Mouse (Mus musculus): ENCODE measurements around the gene Bicdl2. TPM values are rescaled to one million over a fixed set of nuclear protein-coding genes. Genes with fewer than 3 reads are reported as not detected.
A peak's percentile ranks its signal among the peaks of the same experiment; 100 is the strongest.

Bicdl2 gene
- polyA plus RNA-seq, 1 experiment from 2014 or later = 0.37 TPM

DNA sequence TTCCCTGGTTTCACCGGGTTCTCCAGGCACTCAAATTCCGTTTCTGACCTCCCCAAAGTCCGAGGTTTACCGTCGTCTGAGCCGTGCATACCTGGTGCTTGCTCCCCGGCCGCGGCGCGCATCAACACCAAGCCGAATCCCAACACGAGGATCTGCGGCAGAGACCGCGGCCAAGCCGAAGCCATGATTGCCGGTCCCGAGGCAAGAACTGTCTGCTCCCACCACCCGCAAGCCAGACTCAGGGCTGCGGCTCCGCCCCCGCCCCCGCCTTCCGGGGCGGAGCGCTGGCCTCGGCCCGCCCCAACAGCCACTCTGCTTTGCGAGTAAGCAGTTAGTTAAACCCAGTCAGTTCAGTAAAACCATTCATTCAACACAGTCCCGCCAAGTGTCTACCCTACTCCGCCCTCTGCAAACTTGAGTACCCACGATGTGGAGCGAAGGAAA is 17.0 kb downstream of the Bicdl2 start, which contains the start of gene Tnfrsf12a:
TSS of gene Tnfrsf12a (minus strand) at position 233 of the 444 bp plus-strand sequence.
- Histone ChIP-seq H3K36me3 (ENCODE audit: control insufficient read depth, insufficient read depth, low read length) (no peaks in the 10 kb centered on the region), H3K4me1 (replicated peaks; ENCODE audit: control insufficient read depth, insufficient read depth, low read length) (peaks cover 29% of the 10 kb centered on the region), H3K9ac (ENCODE audit: low read depth, low read length) (peak within 1 kb of the TSS; percentile 64), H3K4me3 (ENCODE audit: low read depth, low read length) (peak within 1 kb of the TSS; percentile 65), H3K27ac (ENCODE audit: low read depth, low read length) (peak within 1 kb of the TSS; percentile 63), H3K9me3 (ENCODE audit: control insufficient read depth, low read length) (no peaks in the 10 kb centered on the region), H3K4me2 (peak within 1 kb of the TSS; percentile 99), H3K27me3 (replicated peaks; ENCODE audit: control insufficient read depth, insufficient read depth, low read length) (peaks cover 45% of the 10 kb centered on the region)
- peak; percentile 85 for DNase-seq (ENCODE audit: low spot score)
- peak; percentile 52 for ATAC-seq (replicated peaks; ENCODE audit: low FRiP score)
- WGBS = under 1% methylated on average over 34 of the region's 34 CpGs

DNA sequence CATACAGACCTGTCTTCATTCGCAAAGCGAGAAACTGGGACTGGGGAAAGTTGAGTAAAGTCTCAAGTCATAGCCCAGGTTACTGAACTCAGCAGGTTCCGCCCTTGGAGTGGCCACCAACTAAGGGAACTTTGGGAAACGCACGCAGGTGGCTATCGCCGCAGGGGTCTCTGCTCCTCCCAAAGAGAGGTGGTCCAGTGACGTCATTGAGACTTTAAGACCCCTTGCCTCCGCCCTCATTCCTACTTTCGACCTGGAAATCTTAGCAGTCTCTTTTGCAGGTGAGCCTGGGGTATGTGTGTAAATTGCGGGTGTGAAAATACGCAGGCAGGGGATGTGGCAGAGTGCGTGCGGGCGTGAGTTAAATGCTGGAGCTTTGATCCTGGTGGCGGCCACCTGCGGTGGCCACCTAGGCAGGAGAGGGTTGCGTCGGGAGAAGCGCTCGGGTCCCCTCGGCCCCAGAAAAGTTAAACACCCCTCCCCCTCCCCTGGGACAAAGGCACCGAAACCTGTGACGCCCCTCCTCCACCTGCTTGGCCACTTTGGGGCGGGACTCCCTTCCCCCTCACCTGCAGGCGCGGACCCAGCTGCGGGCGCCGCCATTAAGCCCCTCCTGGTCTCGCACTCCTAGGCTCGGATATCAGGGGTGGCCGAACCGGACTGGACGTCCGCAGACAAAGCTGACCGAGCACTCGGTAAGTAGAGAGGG is 19.0 kb downstream of the Bicdl2 start, which contains the start of gene Cldn6:
TSS of gene Cldn6 (plus strand) at position 123 of the 709 bp plus-strand sequence.
- ATAC-seq (replicated peaks; ENCODE audit: low FRiP score) (no peak), DNase-seq (ENCODE audit: low spot score) (no peak)
- WGBS = 3% methylated on average over 38 of the region's 38 CpGs
- Histone ChIP-seq H3K4me1 (replicated peaks; ENCODE audit: control insufficient read depth, insufficient read depth, low read length) (peaks cover 24% of the 10 kb centered on the region), H3K27ac (ENCODE audit: low read depth, low read length) (no peak within 1 kb of the TSS), H3K27me3 (replicated peaks; ENCODE audit: control insufficient read depth, insufficient read depth, low read length) (peaks cover 66% of the 10 kb centered on the region), H3K9me3 (ENCODE audit: control insufficient read depth, low read length) (no peaks in the 10 kb centered on the region), H3K4me3 (ENCODE audit: low read depth, low read length) (peak within 1 kb of the TSS; percentile 26), H3K36me3 (ENCODE audit: control insufficient read depth, insufficient read depth, low read length) (no peaks in the 10 kb centered on the region), H3K4me2 (peak within 1 kb of the TSS; percentile 45), H3K9ac (ENCODE audit: low read depth, low read length) (no peak within 1 kb of the TSS)

DNA sequence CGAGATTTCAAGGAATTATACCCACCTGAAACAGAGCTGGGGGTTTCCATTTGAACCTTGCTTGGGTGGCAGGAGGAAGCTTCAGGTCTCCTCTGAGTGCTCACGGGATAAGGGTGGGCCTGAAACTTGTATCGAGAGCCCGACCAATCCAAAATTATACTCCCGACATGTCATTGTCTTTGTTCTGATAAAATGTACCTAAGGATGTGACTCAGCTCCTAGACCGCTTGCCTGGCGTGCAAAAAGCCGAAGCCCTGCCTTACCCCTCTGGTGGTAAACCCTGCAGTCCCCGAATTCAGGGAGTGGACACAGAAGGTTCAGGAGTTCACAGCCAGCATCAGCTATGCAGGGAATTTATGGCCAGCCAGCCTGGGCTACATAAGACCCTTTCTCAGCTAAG is 20.0 kb downstream of the Bicdl2 start:
- no peak overlapping the region for H3K27ac ChIP-seq (ENCODE audit: low read depth, low read length)
- whole genome bisulfite sequencing = 49% methylated on average over 9 of the region's 9 CpGs
- peaks cover 68% of the 10 kb centered on the region for H3K27me3 ChIP-seq (replicated peaks; ENCODE audit: control insufficient read depth, insufficient read depth, low read length)
- no peak overlapping the region for H3K4me2 ChIP-seq
- no peaks in the 10 kb centered on the region for H3K36me3 ChIP-seq (ENCODE audit: control insufficient read depth, insufficient read depth, low read length)
- peaks cover 17% of the 10 kb centered on the region for H3K4me1 ChIP-seq (replicated peaks; ENCODE audit: control insufficient read depth, insufficient read depth, low read length)
- no peak overlapping the region for H3K9ac ChIP-seq (ENCODE audit: low read depth, low read length)
- H3K4me3 ChIP-seq (ENCODE audit: low read depth, low read length) = no peak overlapping the region
- ATAC-seq (replicated peaks; ENCODE audit: low FRiP score) (no peak), DNase-seq (ENCODE audit: low spot score) (no peak)
- H3K9me3 ChIP-seq (ENCODE audit: control insufficient read depth, low read length) = no peaks in the 10 kb centered on the region

DNA sequence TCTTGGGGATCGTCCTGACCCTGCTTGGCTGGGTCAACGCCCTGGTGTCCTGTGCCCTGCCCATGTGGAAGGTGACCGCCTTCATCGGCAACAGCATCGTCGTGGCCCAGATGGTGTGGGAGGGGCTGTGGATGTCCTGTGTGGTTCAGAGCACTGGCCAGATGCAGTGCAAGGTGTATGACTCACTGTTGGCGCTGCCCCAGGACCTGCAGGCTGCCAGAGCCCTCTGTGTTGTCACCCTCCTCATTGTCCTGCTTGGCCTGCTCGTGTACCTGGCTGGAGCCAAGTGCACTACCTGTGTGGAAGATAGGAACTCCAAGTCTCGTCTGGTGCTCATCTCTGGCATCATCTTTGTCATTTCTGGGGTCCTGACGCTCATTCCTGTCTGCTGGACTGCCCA is 20.8 kb downstream of the Bicdl2 start:
- H3K27me3 ChIP-seq (replicated peaks; ENCODE audit: control insufficient read depth, insufficient read depth, low read length) = peaks cover 64% of the 10 kb centered on the region
- H3K4me1 ChIP-seq (replicated peaks; ENCODE audit: control insufficient read depth, insufficient read depth, low read length) = peaks cover 11% of the 10 kb centered on the region
- no peak overlapping the region for H3K9ac ChIP-seq (ENCODE audit: low read depth, low read length)
- no peak overlapping the region for H3K27ac ChIP-seq (ENCODE audit: low read depth, low read length)
- 68% methylated on average over 10 of the region's 10 CpGs for whole genome bisulfite sequencing
- H3K4me3 ChIP-seq (ENCODE audit: low read depth, low read length) = no peak overlapping the region
- ATAC-seq (replicated peaks; ENCODE audit: low FRiP score) (no peak), DNase-seq (ENCODE audit: low spot score) (no peak)
- no peak overlapping the region; the same call in 1 of the 2 replicates for H3K4me2 ChIP-seq
- H3K36me3 ChIP-seq (ENCODE audit: control insufficient read depth, insufficient read depth, low read length) = no peaks in the 10 kb centered on the region
- H3K9me3 ChIP-seq (ENCODE audit: control insufficient read depth, low read length) = no peaks in the 10 kb centered on the region

DNA sequence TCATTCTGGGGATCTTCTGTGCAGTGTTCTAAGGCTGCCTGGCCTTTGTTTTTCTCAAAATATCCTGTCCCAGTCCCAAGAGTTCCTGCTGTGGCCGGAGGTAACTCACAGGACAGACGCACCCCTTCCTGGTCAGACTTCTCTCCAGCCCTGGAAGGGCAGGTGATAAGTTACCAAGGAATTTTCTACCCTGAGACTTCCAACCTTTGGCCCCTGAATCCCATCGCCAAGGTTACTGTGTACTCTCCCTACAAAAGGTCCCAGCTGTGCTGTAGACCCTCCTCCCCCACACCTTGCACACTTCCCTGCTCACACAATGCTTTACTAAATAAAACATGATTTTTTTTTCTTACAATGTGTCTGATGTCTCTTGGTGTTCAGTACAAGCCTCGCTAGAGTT is 21.8 kb downstream of the Bicdl2 start:
- no peak for ATAC-seq (replicated peaks; ENCODE audit: low FRiP score)
- 0 out of 2 replicates have a peak, but pooled peaks cover 4% of the 10 kb centered on the region for H3K4me1 ChIP-seq (replicated peaks; ENCODE audit: control insufficient read depth, insufficient read depth, low read length)
- no peak for DNase-seq (ENCODE audit: low spot score)
- 49% methylated on average over 4 of the region's 4 CpGs for WGBS
- no peaks in the 10 kb centered on the region for H3K36me3 ChIP-seq (ENCODE audit: control insufficient read depth, insufficient read depth, low read length)
- H3K4me3 ChIP-seq (ENCODE audit: low read depth, low read length) = no peak overlapping the region
- no peaks in the 10 kb centered on the region for H3K9me3 ChIP-seq (ENCODE audit: control insufficient read depth, low read length)
- no peak overlapping the region for H3K9ac ChIP-seq (ENCODE audit: low read depth, low read length)
- peaks cover 64% of the 10 kb centered on the region for H3K27me3 ChIP-seq (replicated peaks; ENCODE audit: control insufficient read depth, insufficient read depth, low read length)
- H3K27ac ChIP-seq (ENCODE audit: low read depth, low read length) = no peak overlapping the region
- no peak overlapping the region for H3K4me2 ChIP-seq

DNA sequence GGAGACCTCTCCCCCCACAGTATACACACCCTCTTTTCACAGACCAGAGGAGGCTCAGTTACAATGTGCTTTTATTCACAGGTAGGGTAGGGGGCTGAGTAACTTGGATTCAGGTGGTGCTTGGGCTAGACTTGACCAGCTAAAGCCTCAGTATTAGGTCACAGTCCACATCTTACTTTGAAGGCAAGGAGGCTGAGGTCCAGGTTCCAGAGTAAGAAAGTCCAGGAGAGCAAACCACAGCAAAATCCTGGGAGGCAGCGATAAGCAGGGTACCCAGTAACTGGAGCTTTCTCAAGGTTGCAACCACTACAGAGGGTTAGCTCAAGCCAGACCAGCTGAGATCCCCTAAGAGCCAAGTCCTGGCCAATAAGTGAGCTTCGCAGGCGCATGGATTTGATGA is 22.2 kb downstream of the Bicdl2 start:
- H3K9me3 ChIP-seq (ENCODE audit: control insufficient read depth, low read length) = no peaks in the 10 kb centered on the region
- H3K4me2 ChIP-seq = no peak overlapping the region
- no peak overlapping the region for H3K9ac ChIP-seq (ENCODE audit: low read depth, low read length)
- H3K27ac ChIP-seq (ENCODE audit: low read depth, low read length) = no peak overlapping the region
- H3K36me3 ChIP-seq (ENCODE audit: control insufficient read depth, insufficient read depth, low read length) = no peaks in the 10 kb centered on the region
- WGBS = 54% methylated on average over 3 of the region's 3 CpGs
- H3K27me3 ChIP-seq (replicated peaks; ENCODE audit: control insufficient read depth, insufficient read depth, low read length) = peaks cover 64% of the 10 kb centered on the region
- DNase-seq (ENCODE audit: low spot score) (no peak), ATAC-seq (replicated peaks; ENCODE audit: low FRiP score) (no peak)
- H3K4me1 ChIP-seq (replicated peaks; ENCODE audit: control insufficient read depth, insufficient read depth, low read length) = 0 out of 2 replicates have a peak, but pooled peaks cover 4% of the 10 kb centered on the region
- H3K4me3 ChIP-seq (ENCODE audit: low read depth, low read length) = no peak overlapping the region

DNA sequence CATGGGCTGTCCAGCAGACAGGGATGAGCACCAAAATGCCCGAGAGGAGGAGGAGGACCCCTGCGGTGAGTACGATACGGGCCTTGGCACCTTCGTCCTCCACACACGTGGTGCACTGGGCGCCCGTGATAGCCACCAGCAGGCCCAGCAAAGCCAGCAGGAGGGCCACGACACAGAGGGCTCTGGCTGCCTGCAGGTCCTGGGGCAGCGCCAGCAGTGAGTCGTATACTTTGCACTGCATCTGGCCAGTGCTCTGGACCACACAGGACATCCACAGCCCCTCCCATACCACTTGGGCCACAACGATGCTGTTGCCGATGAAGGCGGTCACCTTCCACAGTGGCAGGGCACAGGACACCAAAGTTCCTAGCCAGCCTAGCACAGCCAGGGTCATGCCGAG is 22.9 kb downstream of the Bicdl2 start:
- no peak for ATAC-seq (replicated peaks; ENCODE audit: low FRiP score)
- Histone ChIP-seq H3K4me3 (ENCODE audit: low read depth, low read length) (no peak overlapping the region), H3K27me3 (replicated peaks; ENCODE audit: control insufficient read depth, insufficient read depth, low read length) (peaks cover 64% of the 10 kb centered on the region), H3K9ac (ENCODE audit: low read depth, low read length) (no peak overlapping the region), H3K4me1 (replicated peaks; ENCODE audit: control insufficient read depth, insufficient read depth, low read length) (0 out of 2 replicates have a peak, but pooled peaks cover 2% of the 10 kb centered on the region), H3K27ac (ENCODE audit: low read depth, low read length) (no peak overlapping the region), H3K4me2 (no peak overlapping the region), H3K9me3 (ENCODE audit: control insufficient read depth, low read length) (no peaks in the 10 kb centered on the region), H3K36me3 (ENCODE audit: control insufficient read depth, insufficient read depth, low read length) (no peaks in the 10 kb centered on the region)
- DNase-seq (ENCODE audit: low spot score) = no peak
- 22% methylated on average over 15 of the region's 15 CpGs for WGBS

DNA sequence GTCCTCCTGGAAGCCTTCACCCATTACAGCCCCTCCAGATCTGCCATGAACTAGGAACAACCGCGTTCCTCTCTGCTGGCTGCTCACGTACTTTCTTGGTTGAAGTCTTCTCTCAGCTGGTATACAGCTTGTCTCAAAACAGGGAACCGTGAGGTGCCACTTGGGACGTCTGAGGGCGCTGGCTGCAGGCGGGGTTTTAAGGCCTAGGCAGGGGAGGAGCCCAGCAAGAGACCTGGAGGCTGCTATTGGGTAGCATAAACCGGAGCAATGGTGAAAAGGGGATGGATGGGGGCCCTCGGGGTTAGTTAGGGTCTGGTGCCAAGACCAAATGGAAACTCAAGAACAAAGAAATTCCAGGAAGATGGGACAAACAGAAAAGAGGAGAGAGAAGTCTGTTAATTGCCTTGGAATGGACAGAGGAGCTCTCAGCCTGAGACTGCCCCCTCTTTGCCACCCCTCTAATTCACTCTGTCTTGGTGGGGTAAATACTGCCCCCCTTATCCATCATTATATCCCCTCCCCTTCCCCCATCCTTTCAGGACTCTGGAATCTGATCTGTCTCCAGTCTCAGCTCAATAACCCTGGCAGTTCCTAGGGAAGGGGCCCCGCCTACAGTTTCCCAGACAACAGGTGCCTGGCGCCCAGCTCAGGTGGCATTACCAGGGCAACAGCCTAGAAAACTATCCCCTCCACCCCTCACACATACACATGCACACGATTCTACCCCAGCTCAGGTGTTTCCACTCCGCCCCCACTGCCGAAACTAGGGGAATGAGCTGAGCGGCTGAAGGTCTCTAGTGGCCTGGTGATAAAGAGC is 23.8 kb downstream of the Bicdl2 start, which contains the start of gene Cldn9:
TSS of gene Cldn9 (minus strand) at position 171 of the 817 bp plus-strand sequence.
- Histone ChIP-seq H3K27ac (ENCODE audit: low read depth, low read length) (no peak within 1 kb of the TSS), H3K9me3 (ENCODE audit: control insufficient read depth, low read length) (no peaks in the 10 kb centered on the region), H3K36me3 (ENCODE audit: control insufficient read depth, insufficient read depth, low read length) (no peaks in the 10 kb centered on the region), H3K4me2 (no peak within 1 kb of the TSS), H3K27me3 (replicated peaks; ENCODE audit: control insufficient read depth, insufficient read depth, low read length) (peaks cover 57% of the 10 kb centered on the region), H3K4me3 (ENCODE audit: low read depth, low read length) (no peak within 1 kb of the TSS), H3K9ac (ENCODE audit: low read depth, low read length) (no peak within 1 kb of the TSS), H3K4me1 (replicated peaks; ENCODE audit: control insufficient read depth, insufficient read depth, low read length) (0 out of 2 replicates have a peak, but pooled peaks cover 2% of the 10 kb centered on the region)
- DNase-seq (ENCODE audit: low spot score) = no peak
- WGBS = 27% methylated on average over 15 of the region's 15 CpGs
- ATAC-seq (replicated peaks; ENCODE audit: low FRiP score) = no peak

Data from liver, embryonic 11.5 days (tissue).